Mouse (Mus musculus) CH12.LX (cell line): ENCODE data around the gene Ifit3.

Experiments used
- CTCF ChIP-seq, 2 experiments: IDR thresholded peaks in 1 of 2; conservative IDR thresholded peaks in 1 of 2; 2 replicates each; pipeline ENCODE4 v1.5.1; 2011 to 2012; ENCODE audit warnings: low read depth in 2 of 2, low read length in 2 of 2, improper control_type of control experiment in 1 of 2, inconsistent platforms in 1 of 2, mild to moderate bottlenecking in 1 of 2, moderate library complexity in 1 of 2
- EP300 ChIP-seq: IDR thresholded peaks from 2 replicates; pipeline ENCODE4 v1.6.1; 2011; ENCODE audit warnings: low read length, improper control_type of control experiment
- GABPA ChIP-seq: IDR thresholded peaks from 2 replicates; pipeline ENCODE4 v1.6.1; 2012; ENCODE audit warnings: low read depth, low read length, improper control_type of control experiment, inconsistent platforms; ENCODE audit not compliant: insufficient replicate concordance
- HCFC1 ChIP-seq: IDR thresholded peaks from 2 replicates; pipeline ENCODE4 v1.6.1; 2012; ENCODE audit warnings: low read depth, mild to moderate bottlenecking, inconsistent platforms, low read length, improper control_type of control experiment
- IRF4 ChIP-seq: IDR thresholded peaks from 2 replicates; pipeline ENCODE4 v1.6.1; 2014; ENCODE audit warnings: low read depth, mild to moderate bottlenecking, inconsistent platforms, low read length, improper control_type of control experiment
- NELFE ChIP-seq: IDR thresholded peaks from 2 replicates; pipeline ENCODE4 v1.6.1; 2011; ENCODE audit warnings: low read depth, low read length, improper control_type of control experiment
- POLR2A ChIP-seq: IDR thresholded peaks from 2 replicates; pipeline ENCODE4 v1.6.1; 2011; ENCODE audit warnings: low read depth, mild to moderate bottlenecking, improper control_type of control experiment, low read length
- RCOR1 ChIP-seq: conservative IDR thresholded peaks from 2 replicates; pipeline ENCODE4 v1.6.1; 2012; ENCODE audit warnings: low read depth, mild to moderate bottlenecking, inconsistent platforms, low read length, improper control_type of control experiment
- SMC3 ChIP-seq: IDR thresholded peaks from 2 replicates; pipeline ENCODE4 v1.6.1; 2011; ENCODE audit warnings: low read depth, low read length, improper control_type of control experiment
- TBP ChIP-seq: conservative IDR thresholded peaks from 2 replicates; pipeline ENCODE4 v1.6.1; 2011; ENCODE audit warnings: low read depth, low read length, improper control_type of control experiment
- TCF12 ChIP-seq: IDR thresholded peaks from 2 replicates; pipeline ENCODE4 v1.6.1; 2014; ENCODE audit warnings: low read depth, mild to moderate bottlenecking, inconsistent platforms, low read length, improper control_type of control experiment
- USF1 ChIP-seq: IDR thresholded peaks from 2 replicates; pipeline ENCODE4 v1.6.1; 2014; ENCODE audit warnings: low read depth, mild to moderate bottlenecking, inconsistent platforms, low read length, improper control_type of control experiment
- ZNF384 ChIP-seq: IDR thresholded peaks from 2 replicates; pipeline ENCODE4 v1.6.1; 2012; ENCODE audit warnings: low read depth, low read length, improper control_type of control experiment, inconsistent platforms

- TF ChIP-seq RCOR1: no peak
- no peak for TF ChIP-seq CTCF (conservative IDR thresholded peaks at IDR 0.05 in 1 of 2, IDR thresholded peaks at IDR 0.05 in 1 of 2; ENCODE audit: low read depth in 2 of 2, low read length in 2 of 2)
- TF ChIP-seq SMC3: no peak
- TF ChIP-seq POLR2A: no peak
- no peak for TF ChIP-seq EP300
- TF ChIP-seq TBP: no peak
- TF ChIP-seq TCF12: no peak
- TF ChIP-seq ZNF384: no peak
- TF ChIP-seq IRF4: no peak
- no peak for TF ChIP-seq HCFC1
- no peak for TF ChIP-seq GABPA
- TF ChIP-seq NELFE: no peak
- no peak for TF ChIP-seq USF1
Measured at GRCm38 (mm10) chr19:34539422-34539821, 43.9 kb upstream of the Ifit3 start.
